Mouse (Mus musculus) kidney, embryonic 16.5 days (tissue): ENCODE measurements around the gene Borcs6. TPM values are rescaled to one million over a fixed set of nuclear protein-coding genes. Genes with fewer than 3 reads are reported as not detected.
"Not testable (repeated sequence)": the region's sequence is repeated elsewhere in the genome, so short reads cannot be mapped to it uniquely, and the experiment has no call there.

ENCODE experiments used
- ATAC-seq: fragments of 200-750 bp; cut with Nextera tagmentation; 2 replicates; pipeline ENCODE4 v1.8.0; 2017; ENCODE audit warnings: moderate TSS enrichment; ENCODE audit not compliant: low FRiP score, low TSS enrichment
- H3K27ac ChIP-seq: fragments of 300-500 bp; sonication (generic); 2 replicates; pipeline ENCODE4 v1.5.1; 2014; ENCODE audit warnings: low read length
- H3K27me3 ChIP-seq: fragments of 300-500 bp; sonication (generic); 2 replicates; pipeline ENCODE4 v1.6.1; 2014; ENCODE audit warnings: low read length, control low read depth, mixed read lengths; ENCODE audit not compliant: insufficient read depth
- H3K36me3 ChIP-seq: fragments of 300-500 bp; sonication (generic); 2 replicates; pipeline ENCODE4 v1.6.1; 2014; ENCODE audit warnings: low read length, control low read depth, mixed read lengths; ENCODE audit not compliant: insufficient read depth
- H3K4me1 ChIP-seq: fragments of 300-500 bp; sonication (generic); 2 replicates; pipeline ENCODE4 v1.6.1; 2014; ENCODE audit warnings: low read length, control low read depth, mixed read lengths; ENCODE audit not compliant: insufficient read depth
- H3K4me2 ChIP-seq: fragments of 300-500 bp; sonication (generic); replicated peaks from 2 replicates; pipeline ENCODE4 v1.6.1; 2014; ENCODE audit warnings: low read depth, low read length
- H3K4me3 ChIP-seq: fragments of 300-500 bp; sonication (generic); 2 replicates; pipeline ENCODE4 v1.5.1; 2014; ENCODE audit warnings: mild to moderate bottlenecking, low read length
- H3K9ac ChIP-seq: fragments of 300-500 bp; sonication (generic); replicated peaks from 2 replicates; pipeline ENCODE4 v1.6.1; 2014; ENCODE audit warnings: low read length
- H3K9me3 ChIP-seq: fragments of 300-500 bp; sonication (generic); 2 replicates; pipeline ENCODE4 v1.6.1; 2016; ENCODE audit warnings: low read length, control low read depth
- WGBS: fragments of 180-500 bp; shearing (Covaris S2); extraction: QIAGEN DNeasy Blood & Tissue Kit; methylation state at CpG from one replicate; pipeline ENCODE4 v1.1.7; 2014; 5-methylcytosine and 5-hydroxymethylcytosine counted together
- polyA plus RNA-seq: library from polyadenylated mRNA; unstranded; fragments of >200 nt; fragmentation: Nextera tagmentation; extraction: Ambion mirVana; gene quantifications from 2 replicates; pipeline ENCODE4 v1.2.1, GENCODE M21; 2015

The Borcs6 gene
- polyA plus RNA-seq, 1 experiment from 2014 or later, result 8.0 TPM

DNA sequence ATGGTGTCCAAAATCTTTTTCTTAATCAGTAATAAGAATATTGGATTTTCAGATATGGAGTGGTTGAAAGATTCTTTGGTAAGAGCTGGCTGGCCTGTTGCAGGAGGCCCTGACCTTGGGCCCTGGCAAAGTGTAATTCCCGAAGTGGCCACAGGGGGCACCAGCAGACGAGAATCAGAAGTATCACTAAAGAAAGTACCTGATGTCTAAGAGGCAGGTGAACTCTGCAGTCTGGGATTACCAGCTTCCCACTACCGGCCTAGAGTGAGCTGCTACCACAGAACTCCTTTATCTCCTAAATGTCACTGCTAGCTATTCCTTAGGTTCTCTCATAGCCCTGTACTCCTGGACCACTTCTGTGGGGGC lies 32.9 kb downstream of the Borcs6 start:
- H3K4me2 ChIP-seq, result no peak overlapping the region
- WGBS, result 5% methylated on average over 3 of the region's 3 CpGs
- H3K27ac ChIP-seq, result no peak overlapping the region
- no peak for ATAC-seq
- peaks cover 18% of the 10 kb centered on the region; the same call in 1 of the 2 replicates for H3K36me3 ChIP-seq
- H3K4me3 ChIP-seq, result no peak overlapping the region
- no peaks in the 10 kb centered on the region for H3K9me3 ChIP-seq
- peaks cover 45% of the 10 kb centered on the region for H3K4me1 ChIP-seq
- H3K27me3 ChIP-seq, result no peaks in the 10 kb centered on the region
- no peak overlapping the region for H3K9ac ChIP-seq

GRCm38 (mm10) chr11:69092871-69093270 lies 33.4 kb downstream of the Borcs6 start:
- H3K27me3 ChIP-seq, result no peaks in the 10 kb centered on the region
- ATAC-seq, result no peak
- no peaks in the 10 kb centered on the region for H3K9me3 ChIP-seq
- no peak overlapping the region for H3K4me2 ChIP-seq
- WGBS, result 90% methylated on average over 4 of the region's 4 CpGs
- no peak overlapping the region for H3K9ac ChIP-seq
- peaks cover 18% of the 10 kb centered on the region; the same call in 1 of the 2 replicates for H3K36me3 ChIP-seq
- no peak overlapping the region for H3K4me3 ChIP-seq
- H3K27ac ChIP-seq, result no peak overlapping the region
- peaks cover 45% of the 10 kb centered on the region for H3K4me1 ChIP-seq

- peaks cover 52% of the 10 kb centered on the region for H3K4me1 ChIP-seq
- H3K9me3 ChIP-seq, H3K4me2 ChIP-seq, H3K4me3 ChIP-seq, H3K27ac ChIP-seq, H3K9ac ChIP-seq, ATAC-seq, H3K27me3 ChIP-seq: not testable (repeated sequence)
- H3K36me3 ChIP-seq, result peaks cover 18% of the 10 kb centered on the region; the same call in 1 of the 2 replicates
- WGBS, result 92% methylated on average over 7 of the region's 7 CpGs
Measured at GRCm38 (mm10) chr11:69093856-69094255, 34.3 kb downstream of the Borcs6 start.

- Histone ChIP-seq H3K36me3 (peaks cover 18% of the 10 kb centered on the region; the same call in 1 of the 2 replicates), H3K4me2 (peak within 1 kb of the TSS; percentile 86), H3K4me1 (peaks cover 52% of the 10 kb centered on the region), H3K9ac (peak within 1 kb of the TSS; percentile 69), H3K4me3 (peak within 1 kb of the TSS; percentile 67), H3K9me3 (no peaks in the 10 kb centered on the region), H3K27ac (peak within 1 kb of the TSS; percentile 93), H3K27me3 (no peaks in the 10 kb centered on the region)
- WGBS, result under 1% methylated on average over 37 of the region's 37 CpGs
- ATAC-seq, result peak; percentile 94
Measured at GRCm38 (mm10) chr11:69094697-69095429, 35.3 kb downstream of the Borcs6 start, which contains the start of gene Per1. TSS of gene Per1 (plus strand) at chr11:69095217.

DNA sequence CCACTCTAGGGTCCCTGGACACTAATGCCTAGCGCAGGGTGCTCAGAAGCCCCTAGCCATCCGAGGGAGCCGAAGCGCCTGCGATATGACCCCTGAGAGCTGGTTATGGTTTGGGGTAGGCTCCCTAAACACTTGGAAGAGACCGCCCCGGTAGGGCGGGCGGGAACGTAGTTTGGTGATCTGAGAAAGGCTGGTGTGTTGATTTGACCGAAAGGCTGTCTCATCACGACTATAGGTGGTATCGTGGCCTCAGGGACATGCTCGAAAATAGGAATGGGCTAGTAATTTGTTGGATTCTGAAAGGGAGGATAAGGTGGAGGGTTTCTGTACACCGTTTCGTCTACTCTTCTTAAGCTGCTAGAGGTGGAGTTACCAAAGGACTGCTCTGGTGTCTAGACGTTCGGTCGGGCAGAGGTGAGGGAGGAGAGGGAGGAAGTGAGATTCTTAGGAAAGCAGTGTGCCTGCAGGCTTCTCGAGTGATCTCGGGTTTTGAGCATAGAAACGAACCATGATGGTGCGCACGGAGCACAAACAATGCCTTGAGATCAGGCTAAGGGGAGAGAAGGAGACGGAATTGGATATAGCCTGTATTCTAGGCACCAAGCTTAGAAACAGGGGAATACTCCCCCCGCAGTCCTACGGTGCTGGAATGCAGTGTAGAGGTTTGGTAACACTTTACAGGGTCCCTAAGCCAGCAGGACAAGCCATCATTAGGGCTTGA lies 36.2 kb downstream of the Borcs6 start:
- H3K4me1 ChIP-seq, result peaks cover 52% of the 10 kb centered on the region
- no peaks in the 10 kb centered on the region for H3K27me3 ChIP-seq
- H3K9me3 ChIP-seq, result no peaks in the 10 kb centered on the region
- peak overlapping the region; percentile 89 for H3K27ac ChIP-seq
- H3K4me2 ChIP-seq, result peak overlapping the region; percentile 86
- WGBS, result under 1% methylated on average over 27 of the region's 27 CpGs
- no peak for ATAC-seq
- peak overlapping the region; percentile 69 for H3K9ac ChIP-seq
- peak overlapping the region; percentile 67 for H3K4me3 ChIP-seq
- H3K36me3 ChIP-seq, result peaks cover 13% of the 10 kb centered on the region; the same call in 1 of the 2 replicates

DNA sequence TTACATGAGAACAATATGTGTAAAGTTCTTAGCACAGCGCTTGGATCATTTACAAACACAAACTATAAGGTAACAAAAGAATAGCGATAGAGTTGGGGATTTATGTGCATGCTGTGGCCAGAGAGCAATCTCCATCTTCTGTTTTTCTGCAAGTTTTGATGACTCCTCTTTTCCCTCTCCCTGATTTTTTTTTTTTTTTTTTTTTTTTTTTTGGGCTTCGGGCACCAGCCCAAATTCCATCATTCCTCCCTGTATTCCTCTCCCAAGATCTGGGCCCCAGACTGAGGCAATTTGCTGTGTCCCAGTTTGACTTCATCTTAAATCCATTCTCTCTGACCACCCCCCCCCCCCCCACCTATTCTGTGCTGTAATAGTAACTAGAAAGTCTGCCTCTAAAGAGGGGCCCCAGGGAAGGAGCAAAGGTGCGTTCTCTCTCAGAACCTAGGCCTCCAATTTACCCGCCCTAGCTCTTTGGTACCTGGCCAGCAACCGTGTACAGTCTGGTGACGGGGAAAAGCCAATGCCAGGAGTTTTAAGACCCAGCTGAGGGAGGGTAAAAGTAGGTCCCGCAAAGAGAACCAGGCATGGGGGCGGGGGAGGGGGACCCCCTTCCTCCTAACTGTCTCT lies 37.0 kb downstream of the Borcs6 start:
- 8% methylated on average over 9 of the region's 9 CpGs for WGBS
- H3K27me3 ChIP-seq, result no peaks in the 10 kb centered on the region
- ATAC-seq, result no peak
- peak overlapping the region; percentile 89 for H3K27ac ChIP-seq
- peaks cover 52% of the 10 kb centered on the region for H3K4me1 ChIP-seq
- H3K4me2 ChIP-seq, result peak overlapping the region; percentile 86
- peak overlapping the region; percentile 67 for H3K4me3 ChIP-seq
- peaks cover 13% of the 10 kb centered on the region for H3K36me3 ChIP-seq
- H3K9me3 ChIP-seq, result no peaks in the 10 kb centered on the region
- peak overlapping the region; percentile 69 for H3K9ac ChIP-seq

GRCm38 (mm10) chr11:69096987-69097900 lies 37.7 kb downstream of the Borcs6 start:
- Histone ChIP-seq H3K36me3 (peaks cover 19% of the 10 kb centered on the region), H3K27ac (peak overlapping the region; percentile 89), H3K4me2 (peak overlapping the region; percentile 86), H3K4me3 (peak overlapping the region; percentile 67), H3K27me3 (no peaks in the 10 kb centered on the region), H3K9me3 (no peaks in the 10 kb centered on the region), H3K9ac (peak overlapping the region; percentile 61), H3K4me1 (peaks cover 50% of the 10 kb centered on the region)
- peak; percentile 53 for ATAC-seq
- WGBS, result 2% methylated on average over 29 of the region's 29 CpGs

DNA sequence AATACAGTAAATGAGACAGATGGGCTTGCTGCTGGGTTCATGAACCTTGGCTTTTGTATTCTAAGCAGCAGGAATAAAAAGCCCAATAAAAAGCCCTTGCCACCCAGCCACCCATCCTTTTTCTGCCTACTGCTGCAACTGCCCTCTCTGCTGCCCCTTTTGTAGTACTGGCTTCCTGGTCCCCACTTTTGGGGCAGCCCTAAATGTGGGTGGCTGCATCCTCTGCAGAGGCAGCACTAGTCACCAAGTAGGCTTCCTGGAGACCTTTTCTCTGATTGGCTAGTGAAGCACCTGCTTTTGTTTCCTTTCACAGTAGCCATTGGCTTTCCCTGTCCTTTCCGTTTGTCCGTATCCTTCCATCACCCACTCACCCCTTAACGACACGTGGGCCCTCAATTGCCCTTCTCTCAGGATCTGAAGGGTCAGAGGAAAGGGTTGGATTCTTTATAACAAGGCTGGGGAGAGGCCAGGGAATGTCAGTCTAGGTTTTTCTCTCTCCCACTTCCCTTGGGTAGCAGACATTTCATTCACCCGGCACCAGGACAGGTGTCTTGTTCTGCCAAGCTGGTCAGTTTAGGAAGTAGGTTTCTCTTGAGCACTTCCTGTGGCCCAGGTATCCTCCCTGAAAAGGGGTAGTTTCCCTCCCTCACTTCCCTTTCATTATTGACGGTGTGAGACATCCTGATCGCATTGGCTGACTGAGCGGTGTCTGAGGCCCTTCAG lies 38.7 kb downstream of the Borcs6 start:
- Histone ChIP-seq H3K9ac (peak overlapping the region; percentile 74), H3K27ac (peak overlapping the region; percentile 89), H3K4me3 (peak overlapping the region; percentile 67), H3K36me3 (peaks cover 25% of the 10 kb centered on the region), H3K4me2 (peak overlapping the region; percentile 97), H3K27me3 (no peaks in the 10 kb centered on the region), H3K9me3 (no peaks in the 10 kb centered on the region), H3K4me1 (peaks cover 50% of the 10 kb centered on the region)
- no peak for ATAC-seq
- WGBS, result 15% methylated on average over 8 of the region's 8 CpGs
